Mouse (Mus musculus): ENCODE data around the gene Cd151.

Gene Cd151

GRCm38 (mm10) chr7:141501820-141502555 is 34.8 kb downstream of the Cd151 start:
- ChIA-PET POLR2A (interaction anchor here in 2 of 4 experiments (0.8 to 1.5 kb wide), 6 partner anchors 14 to 38 kb away, joined by 3 to 8 read pairs (median 3); partner anchors contain the start of genes Chid1 (in 1 of the 2), Polr2l (in 1 of the 2) and Tspan4 (in 1 of the 2)), CTCF (interaction anchor here in 2 of 4 experiments (0.5 to 1.5 kb wide), 5 partner anchors 10 to 202 kb away, joined by 3 read pairs; no protein-coding TSS in a partner anchor)

GRCm38 (mm10) chr7:141502556-141502905 is 35.3 kb downstream of the Cd151 start:
- POLR2A ChIA-PET, result interaction anchor here in 2 of 4 experiments (0.8 to 1.5 kb wide), 7 partner anchors 14 to 37 kb away, joined by 3 to 8 read pairs (median 3); partner anchors contain the start of genes Chid1 (in 1 of the 2), Polr2l (in 1 of the 2) and Tspan4 (in 1 of the 2)
- CTCF ChIA-PET, result interaction anchor here in 2 of 4 experiments (0.5 to 1.5 kb wide), 5 partner anchors 9 to 201 kb away, joined by 3 read pairs; no protein-coding TSS in a partner anchor

- CTCF ChIA-PET, result interaction anchor here in 2 of 4 experiments (0.7 to 1.7 kb wide), 2 partner anchors 25 to 157 kb away, joined by 6 read pairs; no protein-coding TSS in a partner anchor
- POLR2A ChIA-PET, result no interaction called here
These were observed 39.1 kb downstream of the Cd151 start for GRCm38 (mm10) chr7:141506278-141506677.

GRCm38 (mm10) chr7:141508160-141508559 is 41.0 kb downstream of the Cd151 start:
- POLR2A ChIA-PET, result no interaction called here
- CTCF ChIA-PET, result no interaction called here

GRCm38 (mm10) chr7:141510196-141510595 is 43.0 kb downstream of the Cd151 start:
- CTCF ChIA-PET, result interaction anchor here in 3 of 4 experiments (1.4 to 2.1 kb wide), 3 partner anchors 13 to 29 kb away, joined by 4 to 11 read pairs (median 4); no protein-coding TSS in a partner anchor
- POLR2A ChIA-PET, result interaction anchor here in 3 of 4 experiments (0.6 to 1.8 kb wide), 6 partner anchors 14 to 60 kb away, joined by 3 to 4 read pairs (median 4); partner anchors contain the start of genes Chid1 (in 1 of the 3), Polr2l (in 1 of the 3) and Tspan4 (in 1 of the 3)

GRCm38 (mm10) chr7:141510681-141511191 is 43.5 kb downstream of the Cd151 start:
- ChIA-PET POLR2A (interaction anchor here in 3 of 4 experiments (0.5 to 1.8 kb wide), 3 partner anchors 15 to 74 kb away, joined by 4 read pairs; partner anchors contain the start of gene Chid1 (in 1 of the 3)), CTCF (interaction anchor here (0.6 to 2.1 kb wide), 6 partner anchors 12 to 1286 kb away, joined by 3 to 11 read pairs (median 4); no protein-coding TSS in a partner anchor)

- CTCF ChIA-PET, result no interaction called here
- POLR2A ChIA-PET, result interaction anchor here in 1 of 4 experiments (1.1 to 1.5 kb wide), 3 partner anchors 22 to 79 kb away, joined by 3 to 4 read pairs (median 4); partner anchors contain the start of genes Chid1, Polr2l and Tspan4
These were observed 50.4 kb downstream of the Cd151 start for GRCm38 (mm10) chr7:141517638-141518037.

- CTCF ChIA-PET, result interaction anchor here in 1 of 4 experiments (0.6 kb wide), 1 partner anchor 116 kb away, joined by 3 read pairs; no protein-coding TSS in a partner anchor
- POLR2A ChIA-PET, result no interaction called here
These were observed 51.1 kb downstream of the Cd151 start for GRCm38 (mm10) chr7:141518296-141518695.

GRCm38 (mm10) chr7:141518926-141519325 is 51.7 kb downstream of the Cd151 start:
- POLR2A ChIA-PET, result interaction anchor here in 1 of 4 experiments (0.8 kb wide), 1 partner anchor 44 kb away, joined by 4 read pairs; the partner anchor contains the start of genes Polr2l and Tspan4
- CTCF ChIA-PET, result interaction anchor here in 1 of 4 experiments (2.8 kb wide), 1 partner anchor 38 kb away, joined by 13 read pairs; no protein-coding TSS in a partner anchor

- CTCF ChIA-PET, result interaction anchor here in 1 of 4 experiments (2.8 kb wide), 1 partner anchor 39 kb away, joined by 13 read pairs; no protein-coding TSS in a partner anchor
- POLR2A ChIA-PET, result interaction anchor here in 1 of 4 experiments (0.9 to 1.6 kb wide), 2 partner anchors 8 to 20 kb away, joined by 3 to 5 read pairs; partner anchors contain the start of gene Chid1
These were observed 52.6 kb downstream of the Cd151 start for GRCm38 (mm10) chr7:141519795-141520194.

Data from embryonic stem cell, embryonic (primary cell).